Mouse (Mus musculus) CH12.LX (cell line): ENCODE measurements around the gene Emilin3.
"Not testable (repeated sequence)": the region's sequence is repeated elsewhere in the genome, so short reads cannot be mapped to it uniquely, and the experiment has no call there.

Experiments
- POLR2A ChIP-seq: IDR thresholded peaks from 2 replicates; pipeline ENCODE4 v1.6.1; 2011; ENCODE audit warnings: low read depth, mild to moderate bottlenecking, improper control_type of control experiment, low read length
- USF2 ChIP-seq: conservative IDR thresholded peaks from 2 replicates; pipeline ENCODE4 v1.6.1; 2011; ENCODE audit warnings: low read depth, low read length, improper control_type of control experiment
- ZKSCAN1 ChIP-seq: IDR thresholded peaks from 2 replicates; pipeline ENCODE4 v1.6.1; 2012; ENCODE audit warnings: low read depth, inconsistent platforms, low read length, improper control_type of control experiment, borderline replicate concordance
- ZNF384 ChIP-seq: IDR thresholded peaks from 2 replicates; pipeline ENCODE4 v1.6.1; 2012; ENCODE audit warnings: low read depth, low read length, improper control_type of control experiment, inconsistent platforms

- TF ChIP-seq POLR2A, ZKSCAN1, ZNF384, USF2: not testable (repeated sequence)
Observed at GRCm38 (mm10) chr2:160957307-160957706, 45.2 kb upstream of the Emilin3 start.
